Mouse (Mus musculus) bone marrow, adult 2 months (tissue): ENCODE measurements at regions not wholly inside any gene's neighbourhood (a gene's known extent, or its start where the extent isn't known, plus 50 kb on each side); places are given as distances from the start of the nearest gene placed in this dataset.

Source experiments
- CTCF ChIP-seq: fragments of 200-500 bp; IDR thresholded peaks from 2 replicates; pipeline ENCODE4 v1.5.1; 2011; ENCODE audit warnings: low read length, control low read depth; ENCODE audit not compliant: control insufficient read depth, insufficient read depth
- POLR2A ChIP-seq: fragments of 200-500 bp; IDR thresholded peaks from 2 replicates; pipeline ENCODE4 v1.6.1; 2011; ENCODE audit warnings: low read depth, mild to moderate bottlenecking, control low read depth, low read length, borderline replicate concordance; ENCODE audit not compliant: control insufficient read depth

GRCm38 (mm10) chr8:26452976-26453573 lies 333.7 kb downstream of the Gm45692 start:
- no peak for TF ChIP-seq POLR2A
- TF ChIP-seq CTCF = no peak
